Comparison of ENCODE assay signal across 8 mouse cellular contexts in the genomic region with DNA sequence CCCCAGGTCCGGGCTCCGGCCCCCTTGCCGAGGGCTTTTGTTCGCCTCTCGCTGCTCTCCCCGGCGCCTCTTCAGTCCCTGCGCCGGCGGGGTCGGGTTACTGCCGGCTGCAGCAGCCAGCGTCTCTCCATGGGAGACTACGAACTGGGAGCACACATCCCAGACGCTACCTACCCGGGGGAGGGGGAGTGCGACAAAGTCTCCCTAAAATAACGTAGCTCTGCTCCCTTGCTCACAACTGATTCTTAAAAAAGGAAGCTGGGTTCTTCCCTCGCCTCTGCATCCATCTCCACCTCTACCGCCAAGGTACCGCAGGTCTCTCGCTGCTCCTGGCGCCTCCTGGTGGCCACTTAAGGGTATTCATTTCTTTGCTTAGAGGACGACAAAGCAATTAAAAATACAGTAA. TPM values are rescaled to one million over a fixed set of nuclear protein-coding genes. Genes with fewer than 3 reads are reported as not detected.
DNase-seq lines count a peak whose midpoint lies in the region; ATAC-seq lines count a peak whose summit lies in the region.

A gene (minus strand): TSS at position 292 of the 406 bp plus-strand sequence.

- H3K36me3 ChIP-seq in intestine, embryonic 14.5 days (ENCODE audit: control insufficient read depth, insufficient read depth, low read length) = no peaks in the 10 kb centered on the region
- H3K36me3 ChIP-seq in megakaryocyte, embryonic 14.5 days (replicated peaks; ENCODE audit: low read length) = no peaks in the 10 kb centered on the region

- H3K9ac ChIP-seq in intestine, embryonic 14.5 days (ENCODE audit: low read length) = no peak within 1 kb of the TSS

- H3K27me3 ChIP-seq in intestine, embryonic 14.5 days (replicated peaks; ENCODE audit: control insufficient read depth, insufficient read depth, low read length) = peaks cover 60% of the 10 kb centered on the region
- peaks cover 81% of the 10 kb centered on the region for H3K27me3 ChIP-seq in megakaryocyte, embryonic 14.5 days (replicated peaks)

- H3K9me3 ChIP-seq in intestine, embryonic 14.5 days (ENCODE audit: control insufficient read depth, low read length) = no peaks in the 10 kb centered on the region
- H3K9me3 ChIP-seq in megakaryocyte, embryonic 14.5 days = peaks cover 3% of the 10 kb centered on the region; the same call in 1 of the 2 replicates

- peak; percentile 83 for DNase-seq in adrenal gland, postnatal 10 days
- peak; percentile 90 for DNase-seq in embryo, embryonic 11 days
- peak; percentile 32 to 51 for DNase-seq in gastrocnemius, postnatal 36 days
- DNase-seq in intestine, embryonic 14.5 days (ENCODE audit: low spot score) = peak; percentile 87
- DNase-seq in left cerebral cortex, adult 9 months (ENCODE audit: low spot score in 2 of 2) = peak; percentile 76 to 91
- peak; percentile 92 for DNase-seq in right cerebral cortex, postnatal 4 days
- peak; percentile 53 to 81 for DNase-seq in urinary bladder, postnatal 4 days (ENCODE audit: low spot score in 2 of 2)

- intact Hi-C loops in gastrocnemius, postnatal 36 days (cut with DNase I) = no loop called here

- no peak within 1 kb of the TSS for H3K27ac ChIP-seq in intestine, embryonic 14.5 days (ENCODE audit: low read depth)

- peak within 1 kb of the TSS; percentile 54 for H3K4me3 ChIP-seq in intestine, embryonic 14.5 days (ENCODE audit: low read depth, low read length)
- H3K4me3 ChIP-seq in megakaryocyte, embryonic 14.5 days (replicated peaks) = peak within 1 kb of the TSS; percentile 84

- ATAC-seq in intestine, embryonic 14.5 days (replicated peaks; ENCODE audit: low FRiP score, low TSS enrichment, low read depth) = no peak

- peak within 1 kb of the TSS; percentile 94 for H3K4me2 ChIP-seq in intestine, embryonic 14.5 days (ENCODE audit: low read length)

- H3K4me1 ChIP-seq in intestine, embryonic 14.5 days (replicated peaks; ENCODE audit: control insufficient read depth, insufficient read depth, low read length) = peaks cover 20% of the 10 kb centered on the region
- peaks cover 36% of the 10 kb centered on the region for H3K4me1 ChIP-seq in megakaryocyte, embryonic 14.5 days

- WGBS in intestine, embryonic 14.5 days = 0% methylated on average over 23 of the region's 24 CpGs

RNA-seq across cellular contexts. Expression of the gene that starts here (rescaled TPM):
- total RNA-seq in adrenal gland, postnatal 10 days (2021) = under 1 TPM; 0.06 to 0.12 TPM
- not detected for total RNA-seq in gastrocnemius, postnatal 36 days (2021)
- 0.11 and 0.12 TPM in 2 replicates for polyA plus RNA-seq in intestine, embryonic 14.5 days (2014; fragmentation: Nextera tagmentation; extraction: Ambion mirVana)
- polyA plus RNA-seq in megakaryocyte, embryonic 14.5 days (2012; ENCODE audit: insufficient read depth, low replicate concordance) = not detected in 2 replicates

Comparison
In these comparisons a context has a peak if more than half of its experiments do, and no peak if none do; other contexts are left out.
1. Peak in DNase-seq in adrenal gland, postnatal 10 days; RNA of the gene not detected or under 1 TPM.
2. Peak in DNase-seq in gastrocnemius, postnatal 36 days; RNA of the gene not detected or under 1 TPM.
3. Peak in DNase-seq, H3K4me3 ChIP-seq and H3K4me2 ChIP-seq in intestine, embryonic 14.5 days; RNA of the gene not detected or under 1 TPM.
4. DNase-seq: peak in every context shown above with its lines; median percentile 92 in right cerebral cortex, postnatal 4 days; 90 in embryo, embryonic 11 days; 87 in intestine, embryonic 14.5 days; 84 in left cerebral cortex, adult 9 months; 83 in adrenal gland, postnatal 10 days; 67 in urinary bladder, postnatal 4 days; 42 in gastrocnemius, postnatal 36 days.